Mouse (Mus musculus) left cerebral cortex, adult 18-20 months (tissue): ENCODE results near the gene Gm49322. TPM values are rescaled to one million over a fixed set of nuclear protein-coding genes. Genes with fewer than 3 reads are reported as not detected.

Experiments
- DNase-seq, 2 experiments: peaks; one replicate each; pipeline ENCODE4 v3.0.0; 2021 to 2022; ENCODE audit warnings: low spot score in 2 of 2, mixed read lengths in 1 of 2
- total RNA-seq, 2 experiments: library from RNA; stranded (reverse); gene quantifications; 2 replicates each; pipeline ENCODE4 v1.2.3; 2021

Gm49322 gene
- total RNA-seq, 2 experiments from 2014 or later = 3.5 to 3.7 TPM

GRCm38 (mm10) chr10:80578911-80579310, 26.9 kb upstream of the Gm49322 start:
- peak in 1 of 2 experiments; percentile 41 for DNase-seq

GRCm38 (mm10) chr10:80583047-80583446, 22.8 kb upstream of the Gm49322 start:
- DNase-seq = no peak

- no peak for DNase-seq
Observed at GRCm38 (mm10) chr10:80584045-80584488, 21.8 kb upstream of the Gm49322 start.

GRCm38 (mm10) chr10:80584642-80585552, 20.9 kb upstream of the Gm49322 start:
- no peak for DNase-seq

GRCm38 (mm10) chr10:80585581-80585980, 20.2 kb upstream of the Gm49322 start:
- DNase-seq = no peak

GRCm38 (mm10) chr10:80586407-80587304, 19.2 kb upstream of the Gm49322 start:
- no peak for DNase-seq

GRCm38 (mm10) chr10:80587305-80587657, 18.5 kb upstream of the Gm49322 start:
- DNase-seq = no peak

GRCm38 (mm10) chr10:80589127-80589878, 16.5 kb upstream of the Gm49322 start:
- peak in 1 of 2 experiments; percentile 29 for DNase-seq

- peak; percentile 93 to 95 for DNase-seq
Observed at GRCm38 (mm10) chr10:80589879-80590854, 15.7 kb upstream of the Gm49322 start, which contains the start of gene Abhd17a. TSS of gene Abhd17a (minus strand) at chr10:80590341.

GRCm38 (mm10) chr10:80596318-80596717, 9.5 kb upstream of the Gm49322 start:
- no peak for DNase-seq

GRCm38 (mm10) chr10:80602698-80603325, 3.0 kb upstream of the Gm49322 start, which contains the start of the genes Scamp4 and Adat3:
TSS of gene Scamp4 (plus strand) at chr10:80602872.
TSS of gene Adat3 (plus strand) at chr10:80602880.
- DNase-seq = peak; percentile 95 to 96

GRCm38 (mm10) chr10:80603364-80603763, 2.5 kb upstream of the Gm49322 start:
- DNase-seq = no peak

GRCm38 (mm10) chr10:80604001-80604509, 1.8 kb upstream of the Gm49322 start:
- DNase-seq = no peak

GRCm38 (mm10) chr10:80604988-80605387, 833 bp upstream of the Gm49322 start:
- DNase-seq = no peak

GRCm38 (mm10) chr10:80606306-80606705, 485 bp downstream of the Gm49322 start:
- no peak for DNase-seq

- no peak for DNase-seq
Observed at GRCm38 (mm10) chr10:80606737-80607350, 1.0 kb downstream of the Gm49322 start.

GRCm38 (mm10) chr10:80608435-80608834, 2.6 kb downstream of the Gm49322 start:
- no peak for DNase-seq

GRCm38 (mm10) chr10:80609269-80609924, 3.6 kb downstream of the Gm49322 start:
- no peak for DNase-seq
